Mouse (Mus musculus) heart, postnatal 0 days (tissue): ENCODE measurements around the gene Ilkap.

Experiments
- CTCF ChIP-seq: IDR thresholded peaks from 2 replicates; pipeline ENCODE4 v1.5.1; 2016; ENCODE audit warnings: antibody characterized with exemption, control low read depth, low read depth
- EP300 ChIP-seq: IDR thresholded peaks from 2 replicates; pipeline ENCODE4 v1.6.1; 2016; ENCODE audit warnings: antibody characterized with exemption, low read depth

DNA sequence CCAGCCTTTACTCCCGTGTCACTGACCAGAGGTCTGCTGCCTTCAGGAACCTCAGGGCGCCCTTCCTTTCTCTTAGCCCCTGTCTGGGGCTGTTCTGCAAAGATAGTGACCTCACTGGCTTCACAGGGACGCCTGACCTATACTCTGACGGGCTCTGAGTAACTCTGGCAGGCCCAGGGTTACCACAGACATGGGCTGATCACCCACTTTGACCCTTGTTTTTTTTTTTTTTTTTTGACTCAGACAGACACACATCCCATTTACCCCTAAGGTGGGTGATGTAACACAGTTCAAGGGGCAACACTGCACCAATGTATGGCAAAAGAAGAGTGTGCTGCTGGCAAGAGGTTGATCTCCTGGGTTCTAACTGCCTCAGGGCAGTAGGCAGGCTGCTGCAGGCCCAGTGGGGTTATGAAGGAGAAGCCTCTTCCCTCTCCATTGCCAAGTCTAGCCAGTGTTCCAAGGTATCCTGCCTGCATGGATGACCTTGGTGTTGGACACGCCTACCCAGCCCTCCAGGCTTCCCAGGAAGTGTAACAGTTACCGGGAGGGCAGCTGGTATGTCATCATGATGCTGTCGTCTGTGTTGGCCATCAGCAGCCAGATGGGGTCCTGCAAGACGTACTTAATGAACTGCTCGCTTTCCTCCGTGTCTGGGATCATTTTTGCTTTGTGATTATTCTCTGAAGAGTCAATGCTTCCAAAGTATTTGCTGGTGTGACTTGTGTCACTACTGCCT is 21.4 kb upstream of the Ilkap start:
- TF ChIP-seq CTCF, result no peak
- TF ChIP-seq EP300, result no peak
